Mouse (Mus musculus): ENCODE measurements around the gene Anxa6.

GRCm38 (mm10) chr11:55017201-55017600 is 16.0 kb downstream of the Anxa6 start:
- TF ChIP-seq CTCF (IDR thresholded peaks at IDR 0.05; ENCODE audit: extremely low read depth, insufficient read depth, low read length) (no peak), POLR2A (IDR thresholded peaks at IDR 0.05; ENCODE audit: extremely low read depth, insufficient read depth, low read length) (no peak)
